Mouse (Mus musculus) kidney, adult 2 months (tissue): Measurements from ENCODE around the gene Tas2r143. TPM values are rescaled to one million over a fixed set of nuclear protein-coding genes. Genes with fewer than 3 reads are reported as not detected.

Experiments used
- DNase-seq: peaks from one replicate; pipeline ENCODE4 v3.0.0; 2021
- H3K27ac ChIP-seq: fragments of 200-500 bp; 2 replicates; pipeline ENCODE4 v1.5.1; 2012; ENCODE audit warnings: low read depth, low read length, control low read depth, inconsistent platforms; ENCODE audit not compliant: insufficient read depth
- H3K27me3 ChIP-seq: fragments of 200-500 bp; replicated peaks from 2 replicates; pipeline ENCODE4 v1.6.1; 2012; ENCODE audit warnings: mild to moderate bottlenecking, moderate library complexity, low read length, inconsistent platforms; ENCODE audit not compliant: control insufficient read depth, insufficient read depth
- H3K36me3 ChIP-seq: fragments of 200-500 bp; 2 replicates; pipeline ENCODE4 v1.6.1; 2012; ENCODE audit warnings: mild to moderate bottlenecking, moderate library complexity, low read length, inconsistent platforms; ENCODE audit not compliant: control insufficient read depth, insufficient read depth
- H3K4me1 ChIP-seq: fragments of 200-500 bp; 2 replicates; pipeline ENCODE4 v1.6.1; 2011; ENCODE audit warnings: low read length; ENCODE audit not compliant: control insufficient read depth, insufficient read depth
- H3K4me3 ChIP-seq: fragments of 200-500 bp; 2 replicates; pipeline ENCODE4 v1.5.1; 2011; ENCODE audit warnings: mild to moderate bottlenecking, low read depth, low read length, control low read depth; ENCODE audit not compliant: insufficient read depth
- CTCF ChIP-seq: fragments of 200-500 bp; conservative IDR thresholded peaks from 2 replicates; pipeline ENCODE4 v1.5.1; 2011; ENCODE audit warnings: low read depth, mild to moderate bottlenecking, control low read depth, low read length, moderate library complexity, mixed read lengths; ENCODE audit not compliant: insufficient read depth, insufficient read length
- POLR2A ChIP-seq: fragments of 200-500 bp; IDR thresholded peaks from one replicate; pipeline ENCODE4 v1.6.1; 2011; ENCODE audit warnings: low read depth, low read length, control low read depth
- WGBS: fragments of 180-500 bp; shearing (Covaris S2); methylation state at CpG from one replicate; pipeline ENCODE4 v1.1.7; 2018; 5-methylcytosine and 5-hydroxymethylcytosine counted together
- polyA plus RNA-seq: library from polyadenylated mRNA; depleted of rRNA; stranded (reverse); fragments of >200 nt; gene quantifications from 2 replicates; pipeline ENCODE4 v1.2.3, GENCODE M21; 2012

Gene Tas2r143
- polyA plus RNA-seq, 1 experiment: not detected

DNA sequence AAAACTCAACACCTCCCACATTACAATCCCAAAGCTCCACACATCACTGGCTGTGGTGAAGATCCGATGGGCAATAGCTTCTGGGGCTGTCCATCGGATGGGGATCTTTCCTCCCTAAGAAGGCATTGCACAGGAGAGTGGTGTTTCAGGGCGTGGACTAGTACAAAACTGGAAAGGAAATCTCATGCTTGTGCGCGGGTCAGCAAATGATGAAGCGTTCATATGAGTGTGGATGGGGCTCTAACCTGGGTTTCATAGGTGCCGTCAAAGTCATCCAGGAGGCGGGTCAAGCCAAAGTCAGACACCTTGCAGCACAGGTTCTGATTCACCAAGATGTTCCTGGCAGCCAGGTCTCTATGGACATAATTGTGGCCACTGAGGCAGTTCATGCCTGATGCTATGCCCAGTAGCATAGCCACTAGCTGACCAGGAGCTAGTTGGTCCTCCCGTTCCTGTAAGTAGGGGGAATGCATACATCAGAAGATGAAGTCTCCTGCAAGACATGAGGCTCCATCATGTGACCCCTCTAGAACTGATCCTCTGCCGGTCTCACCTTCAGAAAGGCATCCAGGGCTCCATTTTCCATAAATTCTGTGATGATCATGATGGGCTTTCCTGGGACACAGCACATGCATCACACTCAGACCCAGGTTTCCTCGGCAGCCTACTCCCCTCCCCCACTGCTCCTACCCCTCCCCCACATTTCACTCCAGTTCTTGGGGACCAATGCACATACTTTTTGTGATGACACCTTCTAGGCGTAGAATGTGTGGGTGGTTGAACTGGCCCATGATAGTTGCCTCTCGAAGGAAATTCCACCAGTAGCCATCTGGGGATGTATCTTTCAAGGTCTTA, 38.8 kb upstream of the Tas2r143 start:
- Histone ChIP-seq H3K27me3 (no peaks in the 10 kb centered on the region), H3K4me1 (no peaks in the 10 kb centered on the region), H3K36me3 (peaks cover 3% of the 10 kb centered on the region; the same call in 1 of the 2 replicates), H3K4me3 (no peak overlapping the region), H3K27ac (no peak overlapping the region)
- WGBS: 90% methylated on average over 13 of the region's 13 CpGs
- TF ChIP-seq POLR2A: no peak
- no peak for TF ChIP-seq CTCF
- DNase-seq: no peak

DNA sequence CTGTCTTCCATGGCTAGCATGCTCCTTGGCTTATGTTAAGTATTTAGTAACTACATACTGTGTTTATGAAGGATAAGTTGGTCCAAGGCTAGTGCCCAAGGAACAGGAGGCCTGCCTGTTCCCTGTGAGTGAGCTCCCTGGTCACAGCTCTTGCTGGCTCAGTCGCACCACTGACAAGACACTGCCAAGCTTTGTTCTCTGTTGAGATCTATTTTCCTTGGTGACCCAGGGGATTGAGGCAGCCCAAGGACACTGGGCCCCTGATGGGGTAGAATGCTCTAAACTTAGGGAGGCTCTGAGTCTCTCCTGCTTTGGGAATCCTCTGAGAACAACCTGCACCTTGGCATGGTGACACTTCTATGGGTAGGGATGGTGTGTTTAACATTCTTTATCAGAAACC, 38.0 kb upstream of the Tas2r143 start:
- no peak overlapping the region for H3K4me3 ChIP-seq
- no peaks in the 10 kb centered on the region for H3K27me3 ChIP-seq
- H3K27ac ChIP-seq: no peak overlapping the region
- TF ChIP-seq POLR2A: no peak
- no peak for TF ChIP-seq CTCF
- 76% methylated on average over 1 of the region's 1 CpGs for WGBS
- no peak for DNase-seq
- H3K36me3 ChIP-seq: peaks cover 3% of the 10 kb centered on the region; the same call in 1 of the 2 replicates
- H3K4me1 ChIP-seq: no peaks in the 10 kb centered on the region

DNA sequence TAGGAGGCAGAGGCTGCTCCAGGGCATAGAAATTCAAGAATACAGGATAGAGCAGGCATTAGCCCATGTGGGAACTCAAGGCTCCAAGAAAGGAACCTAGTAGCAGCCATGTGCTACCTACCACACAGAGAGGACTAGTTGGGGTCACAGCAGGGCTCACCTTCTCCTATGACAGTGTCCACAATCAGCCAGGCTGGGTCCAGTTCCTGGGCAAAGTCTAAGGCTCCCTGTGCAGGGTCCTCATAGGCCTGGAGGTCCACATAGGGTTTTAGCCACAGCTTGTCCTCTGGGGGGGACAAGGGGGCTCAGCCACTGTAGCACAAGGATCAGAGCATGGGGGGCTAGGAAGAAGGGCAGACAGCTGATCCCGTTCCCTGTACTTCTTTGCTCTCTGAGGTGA, 37.5 kb upstream of the Tas2r143 start:
- Histone ChIP-seq H3K27me3 (no peaks in the 10 kb centered on the region), H3K4me3 (no peak overlapping the region), H3K27ac (no peak overlapping the region), H3K4me1 (no peaks in the 10 kb centered on the region), H3K36me3 (peaks cover 3% of the 10 kb centered on the region; the same call in 1 of the 2 replicates)
- DNase-seq: no peak
- 71% methylated on average over 1 of the region's 1 CpGs for WGBS
- no peak for TF ChIP-seq CTCF
- no peak for TF ChIP-seq POLR2A

DNA sequence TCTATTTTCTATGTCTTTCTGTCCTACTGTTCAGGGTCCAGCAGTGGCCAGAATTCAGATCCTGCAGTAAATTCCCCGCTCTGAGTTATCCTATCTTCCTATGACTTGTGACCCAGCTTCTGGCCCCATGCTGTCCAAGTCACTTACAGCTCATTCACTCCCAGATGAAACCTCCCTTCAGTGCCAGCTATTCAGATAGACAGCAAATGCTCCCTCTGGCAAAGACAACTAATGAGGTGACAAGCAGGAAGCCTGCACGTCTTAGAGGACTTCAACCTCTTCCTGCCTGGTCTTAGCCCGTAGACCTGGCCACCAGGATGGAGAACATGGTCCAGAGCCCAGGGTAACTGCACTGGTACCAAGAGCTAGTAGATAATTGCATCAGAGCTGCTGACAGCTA, 37.1 kb upstream of the Tas2r143 start:
- Histone ChIP-seq H3K27ac (no peak overlapping the region), H3K27me3 (no peaks in the 10 kb centered on the region), H3K4me1 (no peaks in the 10 kb centered on the region), H3K4me3 (no peak overlapping the region), H3K36me3 (peaks cover 2% of the 10 kb centered on the region; the same call in 1 of the 2 replicates)
- DNase-seq: no peak
- 38% methylated on average over 3 of the region's 3 CpGs for WGBS
- no peak for TF ChIP-seq POLR2A
- TF ChIP-seq CTCF: no peak

DNA sequence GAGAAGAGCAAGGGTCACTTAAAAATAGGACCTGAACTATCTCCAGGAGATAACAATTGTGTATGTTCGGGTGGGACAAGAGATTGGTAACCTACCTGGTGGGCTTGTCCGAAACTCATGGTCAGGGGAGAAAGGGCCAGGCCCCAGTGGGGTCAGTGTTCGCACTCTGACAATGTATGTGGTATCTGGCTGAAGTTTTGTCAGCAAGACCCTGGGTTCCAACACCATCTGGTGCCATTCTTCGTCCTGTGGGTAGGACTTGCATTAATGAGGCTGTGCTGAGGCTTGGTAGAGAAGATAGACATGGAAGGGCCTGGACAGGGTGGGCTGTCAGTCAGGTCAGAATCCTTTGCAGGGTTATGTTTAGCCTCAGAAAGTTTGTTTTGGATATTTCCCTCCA, 36.0 kb upstream of the Tas2r143 start:
- no peak for DNase-seq
- Histone ChIP-seq H3K36me3 (no peaks in the 10 kb centered on the region), H3K27ac (no peak overlapping the region), H3K27me3 (no peaks in the 10 kb centered on the region), H3K4me1 (no peaks in the 10 kb centered on the region), H3K4me3 (no peak overlapping the region)
- TF ChIP-seq CTCF (no peak), POLR2A (no peak)
- WGBS: 92% methylated on average over 4 of the region's 4 CpGs

DNA sequence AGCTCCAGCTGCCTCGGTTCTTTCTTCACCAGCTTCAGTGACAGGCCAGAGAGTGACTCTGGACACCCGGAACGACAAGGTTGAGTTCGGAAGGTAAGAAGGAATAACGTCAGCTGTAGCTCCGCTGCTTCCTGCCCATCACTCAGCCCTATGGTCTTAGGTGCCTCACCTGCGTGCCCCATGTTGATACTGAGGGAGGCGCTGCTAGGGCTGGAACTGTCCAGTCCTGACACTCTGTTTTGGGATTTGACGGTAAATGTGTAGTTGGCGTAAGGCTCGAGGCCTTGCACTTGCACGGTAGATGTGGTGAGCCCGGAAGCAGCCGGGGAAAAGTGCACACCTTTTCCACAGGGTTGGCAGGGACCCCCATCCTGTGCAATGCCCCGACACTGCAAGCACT, 35.4 kb upstream of the Tas2r143 start:
- H3K27me3 ChIP-seq: no peaks in the 10 kb centered on the region
- no peak for DNase-seq
- no peak for TF ChIP-seq POLR2A
- no peak for TF ChIP-seq CTCF
- H3K27ac ChIP-seq: no peak overlapping the region
- no peak overlapping the region for H3K4me3 ChIP-seq
- H3K4me1 ChIP-seq: no peaks in the 10 kb centered on the region
- 89% methylated on average over 15 of the region's 15 CpGs for WGBS
- H3K36me3 ChIP-seq: no peaks in the 10 kb centered on the region

DNA sequence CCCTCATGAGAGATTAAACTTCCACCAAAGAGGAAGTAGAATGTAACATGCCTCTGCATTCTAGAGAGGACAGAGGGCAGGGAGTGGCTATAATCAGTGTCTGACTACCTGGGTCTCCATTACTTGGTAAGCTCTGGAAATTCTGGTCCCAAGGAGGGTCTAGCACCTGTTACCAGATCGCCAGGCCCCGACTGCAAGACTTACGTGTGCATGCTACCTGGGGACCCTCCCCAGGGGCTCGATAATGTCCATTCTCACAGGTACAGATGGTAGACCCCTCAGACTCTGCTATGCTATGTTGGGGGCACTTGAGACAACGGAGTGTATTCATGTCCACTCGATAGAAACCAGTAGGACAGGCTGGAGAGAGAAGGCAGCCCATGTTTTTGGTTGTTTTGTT, 34.8 kb upstream of the Tas2r143 start:
- 94% methylated on average over 6 of the region's 6 CpGs for WGBS
- H3K27me3 ChIP-seq: no peaks in the 10 kb centered on the region
- no peak for DNase-seq
- H3K4me1 ChIP-seq: 0 out of 2 replicates have a peak, but pooled peaks cover 3% of the 10 kb centered on the region
- no peak overlapping the region for H3K4me3 ChIP-seq
- TF ChIP-seq CTCF: no peak
- no peak for TF ChIP-seq POLR2A
- no peak overlapping the region for H3K27ac ChIP-seq
- no peaks in the 10 kb centered on the region for H3K36me3 ChIP-seq
